Mouse (Mus musculus) cortical plate, adult 2 months (tissue): ENCODE data around the gene Elfn2.

ENCODE experiments used
- CTCF ChIP-seq: fragments of 200-500 bp; IDR thresholded peaks from 2 replicates; pipeline ENCODE4 v1.5.1; 2011; ENCODE audit warnings: mild to moderate bottlenecking, control low read depth, low read length; ENCODE audit not compliant: insufficient read depth; ENCODE audit errors: extremely low read depth
- POLR2A ChIP-seq: fragments of 200-500 bp; IDR thresholded peaks from 2 replicates; pipeline ENCODE4 v1.6.1; 2011; ENCODE audit warnings: mild to moderate bottlenecking, low read length, control low read depth; ENCODE audit not compliant: insufficient read depth; ENCODE audit errors: extremely low read depth

DNA sequence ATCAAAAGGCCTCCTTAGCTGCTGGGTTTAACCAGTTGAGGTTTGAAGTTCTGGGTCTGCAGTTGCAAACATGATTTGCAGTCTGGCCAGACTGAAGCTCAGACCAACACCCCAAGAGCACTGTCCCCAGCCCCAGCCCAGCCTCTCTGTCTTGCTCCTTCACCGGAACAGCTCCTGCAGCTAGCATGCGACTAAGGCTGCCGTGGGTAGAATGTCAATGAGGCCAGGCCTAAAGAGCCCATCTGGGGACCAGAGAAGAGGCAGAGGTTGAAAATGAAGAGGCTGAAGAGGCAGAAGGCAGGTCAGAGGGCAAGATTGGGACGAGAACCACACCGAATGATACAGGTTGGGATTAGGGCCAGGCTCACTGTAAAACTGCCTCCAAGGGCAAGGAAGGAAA, 85.2 kb downstream of the Elfn2 start:
- TF ChIP-seq POLR2A: no peak
- no peak for TF ChIP-seq CTCF
